Mouse (Mus musculus): Measurements from ENCODE around the gene BC037034. TPM values are rescaled to one million over a fixed set of nuclear protein-coding genes. Genes with fewer than 3 reads are reported as not detected.

The BC037034 gene
- polyA plus RNA-seq, 1 experiment from 2014 or later, result 2.3 TPM

DNA sequence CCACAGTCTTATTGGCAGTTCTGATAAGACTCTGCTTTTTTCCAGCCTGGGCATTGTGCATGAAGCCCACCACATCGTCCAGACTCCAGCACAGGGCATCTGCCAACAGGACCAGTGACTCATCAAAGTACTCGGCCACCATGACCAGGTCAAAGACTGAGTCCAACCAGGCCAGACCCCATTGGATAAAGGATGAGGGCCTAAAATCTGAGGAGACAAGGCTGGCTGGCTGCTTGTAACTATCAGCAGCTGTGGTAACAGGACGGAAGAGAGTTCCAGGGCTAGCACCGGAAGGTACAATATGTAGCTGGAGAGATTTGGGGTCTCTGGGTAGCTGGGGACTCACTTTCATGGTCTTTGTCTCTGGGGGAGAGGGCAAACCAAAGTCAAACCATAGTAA lies 1.9 kb upstream of the BC037034 start:
- H3K4me1 ChIP-seq (ENCODE audit: insufficient read depth), result peaks cover 32% of the 10 kb centered on the region
- ATAC-seq, result no peak
- H3K36me3 ChIP-seq (replicated peaks; ENCODE audit: insufficient read depth, low read length), result peaks cover 9% of the 10 kb centered on the region; the same call in 1 of the 2 replicates
- no peak for TF ChIP-seq CTCF (IDR thresholded peaks at IDR 0.05; ENCODE audit: low read depth)
- TF ChIP-seq EP300 (IDR thresholded peaks at IDR 0.05; ENCODE audit: low read depth), result no peak
- H3K4me2 ChIP-seq (ENCODE audit: low read depth, low read length), result no peak overlapping the region
- 86% methylated on average over 4 of the region's 4 CpGs for WGBS (ENCODE audit: insufficient replicate concordance)
- H3K27me3 ChIP-seq (ENCODE audit: insufficient read depth, low read length), result 0 out of 2 replicates have a peak, but pooled peaks cover under 1% of the 10 kb centered on the region
- no peak overlapping the region for H3K9ac ChIP-seq (replicated peaks)
- no peak overlapping the region for H3K4me3 ChIP-seq (ENCODE audit: low read depth, low read length)
- no peak for DNase-seq
- H3K9me3 ChIP-seq (ENCODE audit: low read length), result no peaks in the 10 kb centered on the region
- no peak overlapping the region for H3K27ac ChIP-seq (ENCODE audit: low read depth)

DNA sequence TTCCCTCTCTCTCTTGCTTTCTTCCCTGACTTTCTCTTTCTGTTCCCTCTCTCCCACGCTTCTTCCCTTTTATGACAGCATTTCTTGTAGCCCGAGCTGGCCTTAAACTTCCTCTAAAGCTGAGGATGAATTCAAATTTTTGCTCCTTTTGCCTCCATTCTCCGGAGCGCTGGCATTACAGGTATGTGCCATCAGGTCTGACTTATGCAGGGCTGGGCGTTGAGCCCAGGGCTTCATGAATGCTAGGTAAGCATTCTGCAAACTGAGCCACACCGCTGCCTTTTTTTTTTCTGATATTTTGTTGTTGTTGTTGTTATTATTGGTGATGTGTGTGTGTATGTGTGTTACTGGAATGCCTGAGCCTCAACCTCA lies 360 bp upstream of the BC037034 start:
- ATAC-seq, result no peak
- peak overlapping the region; percentile 87 for H3K27ac ChIP-seq (ENCODE audit: low read depth)
- 4% methylated on average over 6 of the region's 6 CpGs for WGBS (ENCODE audit: insufficient replicate concordance)

DNA sequence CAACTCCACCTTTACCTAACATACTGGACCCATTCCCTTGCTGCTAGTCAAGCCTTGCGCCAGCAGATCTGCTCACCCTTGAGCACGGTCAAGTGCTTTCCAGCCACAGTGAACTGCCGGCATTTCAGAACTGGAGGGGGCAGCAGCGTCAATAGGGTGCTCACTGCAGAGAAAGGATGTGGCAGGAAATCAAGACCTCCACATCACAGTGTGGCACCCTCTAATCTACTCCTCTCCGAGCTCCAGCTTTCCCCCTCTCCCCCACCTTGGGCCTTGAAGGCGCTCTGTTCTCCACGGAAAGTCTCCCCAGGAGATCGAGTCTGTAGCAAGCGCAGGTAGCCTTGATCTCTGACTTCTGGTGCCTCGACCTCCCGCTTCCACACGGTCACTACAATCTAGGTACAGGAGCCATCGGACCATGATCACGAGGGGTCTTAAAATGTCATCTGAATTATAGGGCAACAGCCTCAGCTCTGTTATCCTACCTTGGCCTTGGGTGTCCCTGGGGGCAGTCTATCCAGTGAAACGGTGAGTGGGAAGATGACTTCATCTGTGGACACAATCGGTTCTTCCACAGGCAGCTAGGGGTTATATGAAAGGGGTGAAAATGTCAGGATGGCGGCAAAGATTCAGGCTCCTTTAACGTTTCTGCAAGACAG lies 1.1 kb downstream of the BC037034 start:
- Histone ChIP-seq H3K27me3 (ENCODE audit: insufficient read depth, low read length) (no peaks in the 10 kb centered on the region), H3K9ac (replicated peaks) (peak overlapping the region; percentile 97), H3K9me3 (ENCODE audit: low read length) (no peaks in the 10 kb centered on the region), H3K27ac (ENCODE audit: low read depth) (peak overlapping the region; percentile 87), H3K36me3 (replicated peaks; ENCODE audit: insufficient read depth, low read length) (peaks cover 33% of the 10 kb centered on the region), H3K4me1 (ENCODE audit: insufficient read depth) (peaks cover 37% of the 10 kb centered on the region), H3K4me3 (ENCODE audit: low read depth, low read length) (peak overlapping the region; percentile 96), H3K4me2 (ENCODE audit: low read depth, low read length) (peak overlapping the region; percentile 94)
- ATAC-seq (no peak), DNase-seq (no peak)
- 41% methylated on average over 18 of the region's 18 CpGs for WGBS (ENCODE audit: insufficient replicate concordance)
- 0 out of 2 replicates have a peak, but pooled peaks have one; percentile 15 for TF ChIP-seq CTCF (IDR thresholded peaks at IDR 0.05; ENCODE audit: low read depth)
- no peak for TF ChIP-seq EP300 (IDR thresholded peaks at IDR 0.05; ENCODE audit: low read depth)

More for the DNA sequence above, 360 bp upstream of the BC037034 start:
- peak overlapping the region; percentile 96 for H3K4me3 ChIP-seq (ENCODE audit: low read depth, low read length)
- H3K36me3 ChIP-seq (replicated peaks; ENCODE audit: insufficient read depth, low read length), result peaks cover 24% of the 10 kb centered on the region
- H3K4me1 ChIP-seq (ENCODE audit: insufficient read depth), result peaks cover 37% of the 10 kb centered on the region
- H3K4me2 ChIP-seq (ENCODE audit: low read depth, low read length), result peak overlapping the region; percentile 94
- no peaks in the 10 kb centered on the region for H3K27me3 ChIP-seq (ENCODE audit: insufficient read depth, low read length)
- no peaks in the 10 kb centered on the region for H3K9me3 ChIP-seq (ENCODE audit: low read length)
- peak overlapping the region; percentile 97 for H3K9ac ChIP-seq (replicated peaks)
- DNase-seq, result no peak
- no peak for TF ChIP-seq CTCF (IDR thresholded peaks at IDR 0.05; ENCODE audit: low read depth)
- TF ChIP-seq EP300 (IDR thresholded peaks at IDR 0.05; ENCODE audit: low read depth), result no peak

DNA sequence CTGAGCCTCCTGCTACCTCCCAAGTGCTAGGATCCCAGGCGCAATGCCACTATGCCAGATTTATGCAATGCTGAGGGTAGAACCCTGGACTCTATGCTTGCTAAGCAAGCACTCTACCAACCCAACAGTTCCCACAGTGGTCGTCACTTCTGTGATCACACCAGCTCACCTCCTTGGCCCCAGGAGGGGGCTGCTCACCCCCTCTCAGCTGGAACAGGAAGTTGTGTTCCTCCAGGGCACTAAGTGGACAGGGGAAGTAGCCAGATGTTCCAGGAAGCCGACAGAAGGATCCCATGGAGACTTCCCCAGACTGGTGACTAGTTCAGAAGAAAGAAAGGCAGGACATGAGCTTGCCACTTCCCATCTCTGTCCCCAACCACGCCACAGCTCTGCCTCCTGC lies 1.8 kb downstream of the BC037034 start:
- peak overlapping the region; percentile 87 for H3K27ac ChIP-seq (ENCODE audit: low read depth)
- no peak for TF ChIP-seq EP300 (IDR thresholded peaks at IDR 0.05; ENCODE audit: low read depth)
- no peak for TF ChIP-seq CTCF (IDR thresholded peaks at IDR 0.05; ENCODE audit: low read depth)
- peak overlapping the region; percentile 97 for H3K9ac ChIP-seq (replicated peaks)
- DNase-seq (no peak), ATAC-seq (no peak)
- peaks cover 36% of the 10 kb centered on the region for H3K36me3 ChIP-seq (replicated peaks; ENCODE audit: insufficient read depth, low read length)
- H3K4me2 ChIP-seq (ENCODE audit: low read depth, low read length), result peak overlapping the region; percentile 94
- peaks cover 43% of the 10 kb centered on the region for H3K4me1 ChIP-seq (ENCODE audit: insufficient read depth)
- 44% methylated on average over 4 of the region's 4 CpGs for WGBS (ENCODE audit: insufficient replicate concordance)
- peak overlapping the region; percentile 96 for H3K4me3 ChIP-seq (ENCODE audit: low read depth, low read length)
- no peaks in the 10 kb centered on the region for H3K9me3 ChIP-seq (ENCODE audit: low read length)
- no peaks in the 10 kb centered on the region for H3K27me3 ChIP-seq (ENCODE audit: insufficient read depth, low read length)

DNA sequence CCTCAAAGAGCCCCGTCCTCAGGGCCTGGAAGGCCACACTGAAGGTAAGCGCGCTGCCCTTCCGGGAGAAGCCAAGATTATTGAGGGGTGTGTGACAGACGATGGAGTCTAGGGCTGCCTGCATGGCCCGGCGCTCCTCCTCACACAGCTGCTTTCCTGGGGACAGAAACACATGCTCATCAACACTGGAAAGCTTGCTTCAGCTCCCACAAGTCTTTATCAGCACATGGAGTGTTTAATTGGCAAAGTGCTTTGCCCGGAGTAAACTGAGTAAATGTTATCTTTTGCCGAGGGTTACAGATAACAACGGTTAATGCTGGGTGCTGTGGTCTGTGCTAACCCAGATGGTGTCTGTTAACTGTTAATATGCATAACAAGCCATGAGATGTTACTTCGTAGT lies 3.0 kb downstream of the BC037034 start:
- Histone ChIP-seq H3K4me3 (ENCODE audit: low read depth, low read length) (no peak overlapping the region), H3K4me1 (ENCODE audit: insufficient read depth) (peaks cover 53% of the 10 kb centered on the region), H3K4me2 (ENCODE audit: low read depth, low read length) (peak overlapping the region; percentile 94), H3K27ac (ENCODE audit: low read depth) (peak overlapping the region; percentile 87; the same call in 1 of the 2 replicates), H3K9ac (replicated peaks) (no peak overlapping the region), H3K27me3 (ENCODE audit: insufficient read depth, low read length) (no peaks in the 10 kb centered on the region), H3K36me3 (replicated peaks; ENCODE audit: insufficient read depth, low read length) (peaks cover 36% of the 10 kb centered on the region), H3K9me3 (ENCODE audit: low read length) (no peaks in the 10 kb centered on the region)
- 53% methylated on average over 11 of the region's 11 CpGs for WGBS (ENCODE audit: insufficient replicate concordance)
- ATAC-seq, result no peak
- DNase-seq, result no peak
- TF ChIP-seq EP300 (IDR thresholded peaks at IDR 0.05; ENCODE audit: low read depth) (peak; percentile 81), CTCF (IDR thresholded peaks at IDR 0.05; ENCODE audit: low read depth) (no peak)

DNA sequence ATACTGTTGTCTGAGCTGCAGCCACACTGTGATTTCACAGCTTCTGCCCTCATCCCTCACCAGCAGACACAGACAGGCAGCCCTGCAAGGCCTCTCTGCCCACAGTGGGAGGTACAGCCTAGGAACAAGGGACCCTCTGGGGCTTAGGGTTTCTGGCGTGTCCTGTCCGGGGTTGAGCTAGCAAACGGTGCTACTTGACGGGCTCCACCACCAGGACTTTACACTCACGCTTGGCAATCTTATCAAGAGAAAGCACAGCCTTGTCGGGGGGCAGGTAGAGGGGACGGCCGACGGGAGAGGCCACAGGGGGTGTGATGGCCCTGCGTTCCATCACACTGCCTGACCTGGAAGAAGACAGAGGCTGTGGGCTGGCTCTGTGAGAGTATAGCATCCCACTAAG lies 3.8 kb downstream of the BC037034 start:
- ATAC-seq (no peak), DNase-seq (no peak)
- Histone ChIP-seq H3K36me3 (replicated peaks; ENCODE audit: insufficient read depth, low read length) (peaks cover 33% of the 10 kb centered on the region), H3K27ac (ENCODE audit: low read depth) (no peak overlapping the region), H3K4me2 (ENCODE audit: low read depth, low read length) (peak overlapping the region; percentile 94), H3K9ac (replicated peaks) (no peak overlapping the region), H3K4me1 (ENCODE audit: insufficient read depth) (peaks cover 50% of the 10 kb centered on the region), H3K9me3 (ENCODE audit: low read length) (no peaks in the 10 kb centered on the region), H3K27me3 (ENCODE audit: insufficient read depth, low read length) (no peaks in the 10 kb centered on the region), H3K4me3 (ENCODE audit: low read depth, low read length) (no peak overlapping the region; the same call in 1 of the 2 replicates)
- TF ChIP-seq EP300 (IDR thresholded peaks at IDR 0.05; ENCODE audit: low read depth) (no peak), CTCF (IDR thresholded peaks at IDR 0.05; ENCODE audit: low read depth) (no peak)
- 48% methylated on average over 10 of the region's 10 CpGs for WGBS (ENCODE audit: insufficient replicate concordance)
